In genomic region chr8:13675524-13675923, GRCm38 (mm10) we compare ENCODE assay signal across 9 mouse cellular contexts. TPM values are rescaled to one million over a fixed set of nuclear protein-coding genes. Genes with fewer than 3 reads are reported as not detected.
A peak's percentile ranks its signal among the peaks of the same experiment; 100 is the strongest.
DNase-seq lines count a peak whose midpoint lies in the region; ATAC-seq lines count a peak whose summit lies in the region.
"Had no signal": no experiment of that assay in that cellular context is flagged by ENCODE, and none has a peak within 500 bp of the region (broad histone marks: within the 10 kb centered on the region; RNA-seq: fewer than 3 reads in every experiment).

No protein-coding gene starts in this region.

- peaks cover 12% of the 10 kb centered on the region; the same call in 1 of the 2 replicates for H3K4me1 ChIP-seq in kidney, embryonic 14.5 days (ENCODE audit: control insufficient read depth, insufficient read depth, low read length)
- H3K4me1 ChIP-seq in hindbrain, embryonic 11.5 days (replicated peaks; ENCODE audit: control insufficient read depth, insufficient read depth, low read length), result no peaks in the 10 kb centered on the region
- peaks cover 40% of the 10 kb centered on the region for H3K4me1 ChIP-seq in midbrain, embryonic 13.5 days (replicated peaks)

- DNase-seq in kidney, postnatal 14 days, result no peak
- DNase-seq in brain, adult 2 months (ENCODE audit: low read depth, low spot score), result peak; percentile 59
- no peak for DNase-seq in hindbrain, embryonic 11.5 days (ENCODE audit: low spot score)
- DNase-seq in gastrocnemius, adult 8-10 months (ENCODE audit: low spot score in 2 of 2), result no peak
- no peak for DNase-seq in left cerebral cortex, adult 8-10 months (ENCODE audit: low spot score in 2 of 2)
- DNase-seq in adrenal gland, adult 8-10 months, result no peak

- no peaks in the 10 kb centered on the region for H3K36me3 ChIP-seq in kidney, embryonic 14.5 days (ENCODE audit: control insufficient read depth, insufficient read depth, low read length)
- no peaks in the 10 kb centered on the region for H3K36me3 ChIP-seq in hindbrain, embryonic 11.5 days (ENCODE audit: control insufficient read depth, insufficient read depth, low read length)
- no peaks in the 10 kb centered on the region for H3K36me3 ChIP-seq in midbrain, embryonic 13.5 days

- H3K4me2 ChIP-seq in kidney, embryonic 14.5 days (replicated peaks; ENCODE audit: low read depth, low read length), result peak overlapping the region; percentile 73
- peak overlapping the region; percentile 84 for H3K4me2 ChIP-seq in hindbrain, embryonic 11.5 days (replicated peaks; ENCODE audit: low read depth, low read length)
- peak overlapping the region; percentile 82 for H3K4me2 ChIP-seq in midbrain, embryonic 13.5 days (replicated peaks)

- H3K9me3 ChIP-seq in kidney, embryonic 14.5 days (ENCODE audit: control insufficient read depth, low read length), result no peaks in the 10 kb centered on the region
- no peaks in the 10 kb centered on the region for H3K9me3 ChIP-seq in hindbrain, embryonic 11.5 days (ENCODE audit: control insufficient read depth, low read length)
- no peaks in the 10 kb centered on the region for H3K9me3 ChIP-seq in midbrain, embryonic 13.5 days

- H3K9ac ChIP-seq in kidney, embryonic 14.5 days (ENCODE audit: low read depth, low read length), result peak overlapping the region; percentile 69; the same call in 1 of the 2 replicates
- H3K9ac ChIP-seq in hindbrain, embryonic 11.5 days (ENCODE audit: low read depth, low read length), result no peak overlapping the region
- H3K9ac ChIP-seq in midbrain, embryonic 13.5 days (replicated peaks), result peak overlapping the region; percentile 77

- ATAC-seq in kidney, embryonic 14.5 days (ENCODE audit: low FRiP score, low TSS enrichment), result no peak
- no peak for ATAC-seq in hindbrain, embryonic 11.5 days (ENCODE audit: low FRiP score)
- no peak for ATAC-seq in midbrain, embryonic 13.5 days

- 0 out of 2 replicates have a peak overlapping the region, but pooled peaks have one; percentile 78 for H3K27ac ChIP-seq in kidney, embryonic 14.5 days (ENCODE audit: low read depth, low read length)
- no peak overlapping the region for H3K27ac ChIP-seq in hindbrain, embryonic 11.5 days (ENCODE audit: low read depth, low read length)
- H3K27ac ChIP-seq in midbrain, embryonic 13.5 days, result peak overlapping the region; percentile 90; the same call in 1 of the 2 replicates

- H3K27me3 ChIP-seq in kidney, embryonic 14.5 days (ENCODE audit: control insufficient read depth, insufficient read depth, low read length), result peaks cover 5% of the 10 kb centered on the region
- no peaks in the 10 kb centered on the region; the same call in 1 of the 2 replicates for H3K27me3 ChIP-seq in hindbrain, embryonic 11.5 days (ENCODE audit: control insufficient read depth, insufficient read depth, low read length)
- 0 out of 2 replicates have a peak, but pooled peaks cover 6% of the 10 kb centered on the region for H3K27me3 ChIP-seq in midbrain, embryonic 13.5 days

- WGBS in kidney, embryonic 14.5 days, result 42% methylated on average over 8 of the region's 8 CpGs
- WGBS in hindbrain, embryonic 11.5 days, result 49% methylated on average over 8 of the region's 8 CpGs
- 55% methylated on average over 8 of the region's 8 CpGs for WGBS in midbrain, embryonic 13.5 days

- H3K4me3 ChIP-seq in kidney, embryonic 14.5 days (ENCODE audit: low read length), result peak overlapping the region; percentile 76; the same call in 1 of the 2 replicates
- H3K4me3 ChIP-seq in hindbrain, embryonic 11.5 days (ENCODE audit: low read depth, low read length), result peak overlapping the region; percentile 67
- H3K4me3 ChIP-seq in midbrain, embryonic 13.5 days (replicated peaks), result peak overlapping the region; percentile 82

RNA-seq across cellular contexts. Expression of gene Rasa3, which starts 1.9 kb away (rescaled TPM):
- polyA plus RNA-seq in kidney, embryonic 14.5 days (2014; fragmentation: Nextera tagmentation; extraction: Ambion mirVana), result 8.0 and 20.2 TPM in 2 replicates
- 19.4 and 24.3 TPM in 2 replicates for polyA plus RNA-seq in hindbrain, embryonic 11.5 days (2014; fragmentation: Nextera tagmentation; extraction: Ambion mirVana)
- 20.6 and 21.7 TPM in 2 replicates for polyA plus RNA-seq in midbrain, embryonic 13.5 days (2015; fragmentation: Nextera tagmentation; extraction: Ambion mirVana)
- 1 to 10 TPM; 5.0 to 6.9 (median 6.2) TPM for total RNA-seq in gastrocnemius, adult 8-10 months (2022)
- total RNA-seq in left cerebral cortex, adult 8-10 months (2022), result 10 to 100 TPM; 63.9 to 72.0 (median 69.5) TPM
- total RNA-seq in adrenal gland, adult 8-10 months (2022), result 10 to 100 TPM; 27.8 to 46.6 (median 33.1) TPM

RNA-seq across cellular contexts. Expression of gene Cfap97d2, which starts 30.2 kb away (rescaled TPM):
- 0.11 TPM in 1 of 2 replicates, not detected in the other for polyA plus RNA-seq in kidney, embryonic 14.5 days (2014; fragmentation: Nextera tagmentation; extraction: Ambion mirVana)
- polyA plus RNA-seq in hindbrain, embryonic 11.5 days (2014; fragmentation: Nextera tagmentation; extraction: Ambion mirVana), result 0.85 and 1.0 TPM in 2 replicates
- polyA plus RNA-seq in midbrain, embryonic 13.5 days (2015; fragmentation: Nextera tagmentation; extraction: Ambion mirVana), result 2.2 and 3.1 TPM in 2 replicates
- not detected for total RNA-seq in gastrocnemius, adult 8-10 months (2022)
- 1 to 10 TPM; 1.1 to 2.6 (median 2.0) TPM for total RNA-seq in left cerebral cortex, adult 8-10 months (2022)
- total RNA-seq in adrenal gland, adult 8-10 months (2022), result under 1 TPM in 3 of 4 experiments, not detected in 1; 0.37 to 0.67 (median 0.45) TPM
- polyA plus RNA-seq: inflammation-experienced regulatory T-cells, adult 6 months had no signal
